Mouse (Mus musculus): ENCODE data around the gene Lmntd1. TPM values are rescaled to one million over a fixed set of nuclear protein-coding genes. Genes with fewer than 3 reads are reported as not detected.

Gene Lmntd1
- polyA plus RNA-seq, 1 experiment = 0.38 TPM

GRCm38 (mm10) chr6:145630269-145630668 lies 16.1 kb upstream of the Lmntd1 start:
- DNase-seq = no peak
- H3K36me3 ChIP-seq (ENCODE audit: control insufficient read depth, insufficient read depth, low read length) = no peaks in the 10 kb centered on the region
- no peaks in the 10 kb centered on the region for H3K27me3 ChIP-seq (ENCODE audit: control insufficient read depth, insufficient read depth, low read length)
- WGBS = 85% methylated on average over 6 of the region's 6 CpGs
- no peaks in the 10 kb centered on the region for H3K4me1 ChIP-seq (replicated peaks; ENCODE audit: control insufficient read depth, insufficient read depth, low read length)
- no peak overlapping the region for H3K27ac ChIP-seq (ENCODE audit: control insufficient read depth, insufficient read depth, low read length)
- no peak overlapping the region for H3K4me3 ChIP-seq (ENCODE audit: control insufficient read depth, insufficient read depth, low read length)
- TF ChIP-seq CTCF (IDR thresholded peaks at IDR 0.05; ENCODE audit: borderline replicate concordance, control insufficient read depth, extremely low read depth, insufficient read depth, low read length, poor library complexity) (no peak), POLR2A (IDR thresholded peaks at IDR 0.05; ENCODE audit: control insufficient read depth, extremely low read depth, insufficient read depth, low read length, poor library complexity) (no peak)

GRCm38 (mm10) chr6:145623141-145623540 lies 9.0 kb upstream of the Lmntd1 start:
- no peak for DNase-seq
- Histone ChIP-seq H3K27ac (ENCODE audit: control insufficient read depth, insufficient read depth, low read length) (no peak overlapping the region), H3K4me3 (ENCODE audit: control insufficient read depth, insufficient read depth, low read length) (no peak overlapping the region), H3K4me1 (replicated peaks; ENCODE audit: control insufficient read depth, insufficient read depth, low read length) (no peaks in the 10 kb centered on the region), H3K27me3 (ENCODE audit: control insufficient read depth, insufficient read depth, low read length) (no peaks in the 10 kb centered on the region), H3K36me3 (ENCODE audit: control insufficient read depth, insufficient read depth, low read length) (no peaks in the 10 kb centered on the region)
- TF ChIP-seq POLR2A (IDR thresholded peaks at IDR 0.05; ENCODE audit: control insufficient read depth, extremely low read depth, insufficient read depth, low read length, poor library complexity) (no peak), CTCF (IDR thresholded peaks at IDR 0.05; ENCODE audit: borderline replicate concordance, control insufficient read depth, extremely low read depth, insufficient read depth, low read length, poor library complexity) (no peak)
- 75% methylated on average over 4 of the region's 4 CpGs for WGBS

- no peak overlapping the region for H3K4me3 ChIP-seq (ENCODE audit: control insufficient read depth, insufficient read depth, low read length)
Observed at GRCm38 (mm10) chr6:145616402-145617229, 2.5 kb upstream of the Lmntd1 start.

DNA sequence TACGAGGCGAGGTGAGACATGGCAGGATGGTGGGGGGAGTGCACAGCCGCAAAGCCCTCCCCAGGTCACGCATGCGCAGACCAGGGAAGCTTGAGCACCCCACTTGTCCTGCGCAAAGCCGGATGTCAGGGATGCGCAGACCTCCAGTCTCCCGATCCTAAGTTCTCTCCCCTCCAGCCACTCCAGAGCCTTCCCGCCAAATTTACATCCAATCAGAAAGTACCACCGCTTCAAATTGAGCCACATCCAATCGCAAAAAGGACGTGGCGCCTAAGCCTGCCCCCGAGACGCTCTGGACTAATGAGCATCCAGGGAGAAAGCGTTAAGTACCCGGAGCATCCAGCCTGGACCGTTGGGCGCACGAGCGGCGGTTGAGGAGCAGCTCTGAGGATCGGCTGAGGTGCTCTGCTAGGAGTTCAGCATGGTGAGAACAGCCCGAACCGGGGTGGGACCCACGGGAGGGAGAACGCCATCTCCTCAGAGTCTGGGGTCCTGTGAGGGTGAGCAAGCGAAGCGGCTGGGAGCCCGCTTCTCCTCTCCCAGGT lies 1.6 kb upstream of the Lmntd1 start, which contains the start of gene Tuba3b:
Gene Tuba3b, plus strand, starts transcription at position 92 of the 545 bp plus-strand sequence.
- DNase-seq = no peak
- TF ChIP-seq CTCF (IDR thresholded peaks at IDR 0.05; ENCODE audit: borderline replicate concordance, control insufficient read depth, extremely low read depth, insufficient read depth, low read length, poor library complexity) = no peak
- no peak for TF ChIP-seq POLR2A (IDR thresholded peaks at IDR 0.05; ENCODE audit: control insufficient read depth, extremely low read depth, insufficient read depth, low read length, poor library complexity)
- H3K4me1 ChIP-seq (replicated peaks; ENCODE audit: control insufficient read depth, insufficient read depth, low read length) = peaks cover 5% of the 10 kb centered on the region; the same call in 1 of the 2 replicates
- H3K36me3 ChIP-seq (ENCODE audit: control insufficient read depth, insufficient read depth, low read length) = no peaks in the 10 kb centered on the region
- no peak within 1 kb of the TSS for H3K4me3 ChIP-seq (ENCODE audit: control insufficient read depth, insufficient read depth, low read length)
- WGBS = 97% methylated on average over 31 of the region's 31 CpGs
- H3K27ac ChIP-seq (ENCODE audit: control insufficient read depth, insufficient read depth, low read length) = no peak within 1 kb of the TSS
- no peaks in the 10 kb centered on the region for H3K27me3 ChIP-seq (ENCODE audit: control insufficient read depth, insufficient read depth, low read length)

More at GRCm38 (mm10) chr6:145616402-145617229, 2.5 kb upstream of the Lmntd1 start:
- no peak for TF ChIP-seq POLR2A (IDR thresholded peaks at IDR 0.05; ENCODE audit: control insufficient read depth, extremely low read depth, insufficient read depth, low read length, poor library complexity)
- no peak for TF ChIP-seq CTCF (IDR thresholded peaks at IDR 0.05; ENCODE audit: borderline replicate concordance, control insufficient read depth, extremely low read depth, insufficient read depth, low read length, poor library complexity)
- DNase-seq = no peak
- H3K36me3 ChIP-seq (ENCODE audit: control insufficient read depth, insufficient read depth, low read length) = no peaks in the 10 kb centered on the region
- WGBS = 59% methylated on average over 5 of the region's 5 CpGs
- H3K27me3 ChIP-seq (ENCODE audit: control insufficient read depth, insufficient read depth, low read length) = no peaks in the 10 kb centered on the region
- H3K4me1 ChIP-seq (replicated peaks; ENCODE audit: control insufficient read depth, insufficient read depth, low read length) = peaks cover 5% of the 10 kb centered on the region; the same call in 1 of the 2 replicates
- H3K27ac ChIP-seq (ENCODE audit: control insufficient read depth, insufficient read depth, low read length) = no peak overlapping the region

DNA sequence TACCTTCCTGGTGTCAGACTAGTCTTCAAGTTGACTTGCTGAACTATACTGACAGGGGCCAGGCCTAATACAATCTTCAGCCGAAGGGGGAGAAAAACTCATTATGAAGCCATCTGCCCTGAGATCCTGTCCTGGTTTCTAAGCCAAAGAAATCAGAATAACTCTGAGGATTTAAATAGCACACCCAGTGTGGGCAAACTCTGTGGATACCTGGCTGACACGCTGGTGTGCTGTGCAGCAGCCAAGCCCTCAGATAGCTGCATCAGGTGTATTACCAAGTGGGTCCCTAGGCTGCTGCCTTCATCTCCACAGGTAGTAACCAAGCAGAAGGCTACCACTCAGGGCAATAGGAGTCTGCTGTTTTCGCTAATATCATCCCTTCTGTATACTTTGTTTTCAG lies 1.5 kb downstream of the Lmntd1 start:
- no peaks in the 10 kb centered on the region for H3K27me3 ChIP-seq (ENCODE audit: control insufficient read depth, insufficient read depth, low read length)
- no peak for DNase-seq
- 96% methylated on average over 3 of the region's 3 CpGs for WGBS

GRCm38 (mm10) chr6:145610901-145611300 lies 3.2 kb downstream of the Lmntd1 start:
- no peak for DNase-seq

More for the DNA sequence above, 1.5 kb downstream of the Lmntd1 start:
- Histone ChIP-seq H3K4me1 (replicated peaks; ENCODE audit: control insufficient read depth, insufficient read depth, low read length) (peaks cover 5% of the 10 kb centered on the region; the same call in 1 of the 2 replicates), H3K27ac (ENCODE audit: control insufficient read depth, insufficient read depth, low read length) (no peak overlapping the region), H3K4me3 (ENCODE audit: control insufficient read depth, insufficient read depth, low read length) (no peak overlapping the region), H3K36me3 (ENCODE audit: control insufficient read depth, insufficient read depth, low read length) (no peaks in the 10 kb centered on the region)
- TF ChIP-seq POLR2A (IDR thresholded peaks at IDR 0.05; ENCODE audit: control insufficient read depth, extremely low read depth, insufficient read depth, low read length, poor library complexity) = no peak
- TF ChIP-seq CTCF (IDR thresholded peaks at IDR 0.05; ENCODE audit: borderline replicate concordance, control insufficient read depth, extremely low read depth, insufficient read depth, low read length, poor library complexity) = no peak

More at GRCm38 (mm10) chr6:145610901-145611300, 3.2 kb downstream of the Lmntd1 start:
- Histone ChIP-seq H3K4me3 (ENCODE audit: control insufficient read depth, insufficient read depth, low read length) (no peak overlapping the region), H3K4me1 (replicated peaks; ENCODE audit: control insufficient read depth, insufficient read depth, low read length) (0 out of 2 replicates have a peak, but pooled peaks cover under 1% of the 10 kb centered on the region), H3K36me3 (ENCODE audit: control insufficient read depth, insufficient read depth, low read length) (no peaks in the 10 kb centered on the region), H3K27me3 (ENCODE audit: control insufficient read depth, insufficient read depth, low read length) (no peaks in the 10 kb centered on the region), H3K27ac (ENCODE audit: control insufficient read depth, insufficient read depth, low read length) (no peak overlapping the region)
- 99% methylated on average over 5 of the region's 5 CpGs for WGBS
- TF ChIP-seq CTCF (IDR thresholded peaks at IDR 0.05; ENCODE audit: borderline replicate concordance, control insufficient read depth, extremely low read depth, insufficient read depth, low read length, poor library complexity) (no peak), POLR2A (IDR thresholded peaks at IDR 0.05; ENCODE audit: control insufficient read depth, extremely low read depth, insufficient read depth, low read length, poor library complexity) (no peak)
